Mouse (Mus musculus) Muller cell, postnatal 12 days (primary cell): ENCODE results near the gene Il1f9.
"Not testable (repeated sequence)": the region's sequence is repeated elsewhere in the genome, so short reads cannot be mapped to it uniquely, and the experiment has no call there.

ENCODE experiments used
- DNase-seq: peaks from one replicate; pipeline ENCODE4 v3.0.0-alpha.2; 2015; ENCODE audit errors: inconsistent ontology term

Gene Il1f9

GRCm38 (mm10) chr2:24186176-24186575 is at the start of gene Il1f9:
Gene Il1f9, plus strand, starts transcription at chr2:24186476.
- no peak for DNase-seq

DNA sequence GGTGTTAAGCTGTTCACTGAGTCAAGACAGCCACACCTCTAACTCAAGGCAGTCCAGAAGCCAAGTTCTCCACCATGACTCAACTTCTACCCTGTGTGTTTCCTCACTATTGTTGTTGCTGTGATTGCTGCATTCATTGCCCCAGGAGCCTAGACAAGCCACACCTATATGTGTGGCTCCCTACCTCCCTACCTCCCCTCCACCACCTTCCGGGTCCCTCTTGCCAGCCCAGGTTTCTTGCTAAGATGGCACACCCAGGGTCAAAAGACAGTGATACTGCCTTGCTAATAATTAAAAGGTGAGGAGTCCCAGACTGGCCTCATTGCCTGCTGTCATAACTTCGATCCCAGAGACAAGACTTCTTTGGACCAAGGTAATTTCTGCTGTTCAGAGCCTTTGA is 33.4 kb upstream of the Il1f9 start, which contains the start of gene Il1f8:
Il1f8 (plus strand) TSS at position 301 of the 400 bp plus-strand sequence.
- DNase-seq: no peak

DNA sequence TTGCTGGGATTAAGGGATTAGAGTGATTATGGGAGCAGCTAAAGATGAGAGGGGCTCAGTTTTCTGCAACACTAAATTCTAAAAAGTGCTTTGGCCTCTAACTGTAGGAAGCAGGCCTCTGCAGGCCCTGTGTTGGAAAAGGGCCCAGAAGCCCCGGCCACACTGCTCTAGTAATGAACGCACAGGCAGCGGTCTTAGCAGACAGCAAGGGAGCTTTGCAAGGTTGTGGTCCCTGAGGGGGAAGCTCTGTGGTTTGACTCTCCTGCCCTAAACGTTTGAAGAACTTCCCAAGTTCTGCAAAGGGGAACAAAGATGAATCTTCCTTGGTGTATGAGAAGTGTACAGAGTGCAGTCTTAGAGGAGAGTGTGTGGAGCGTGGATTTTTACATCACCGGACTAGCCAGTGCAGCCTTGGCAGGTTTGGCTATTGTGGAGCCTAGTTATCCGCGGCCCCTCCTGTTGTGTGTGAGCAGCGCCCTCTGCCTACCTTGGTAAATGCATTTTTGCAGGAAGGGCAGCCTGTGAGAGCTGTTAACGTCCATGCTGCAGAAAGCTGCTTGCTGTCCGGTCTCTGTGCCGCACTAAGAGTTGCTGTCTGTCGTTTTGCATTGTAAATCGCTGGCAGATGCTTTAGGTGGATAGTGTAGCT is 4.5 kb upstream of the Il1f9 start:
- peak; percentile 34 for DNase-seq

DNA sequence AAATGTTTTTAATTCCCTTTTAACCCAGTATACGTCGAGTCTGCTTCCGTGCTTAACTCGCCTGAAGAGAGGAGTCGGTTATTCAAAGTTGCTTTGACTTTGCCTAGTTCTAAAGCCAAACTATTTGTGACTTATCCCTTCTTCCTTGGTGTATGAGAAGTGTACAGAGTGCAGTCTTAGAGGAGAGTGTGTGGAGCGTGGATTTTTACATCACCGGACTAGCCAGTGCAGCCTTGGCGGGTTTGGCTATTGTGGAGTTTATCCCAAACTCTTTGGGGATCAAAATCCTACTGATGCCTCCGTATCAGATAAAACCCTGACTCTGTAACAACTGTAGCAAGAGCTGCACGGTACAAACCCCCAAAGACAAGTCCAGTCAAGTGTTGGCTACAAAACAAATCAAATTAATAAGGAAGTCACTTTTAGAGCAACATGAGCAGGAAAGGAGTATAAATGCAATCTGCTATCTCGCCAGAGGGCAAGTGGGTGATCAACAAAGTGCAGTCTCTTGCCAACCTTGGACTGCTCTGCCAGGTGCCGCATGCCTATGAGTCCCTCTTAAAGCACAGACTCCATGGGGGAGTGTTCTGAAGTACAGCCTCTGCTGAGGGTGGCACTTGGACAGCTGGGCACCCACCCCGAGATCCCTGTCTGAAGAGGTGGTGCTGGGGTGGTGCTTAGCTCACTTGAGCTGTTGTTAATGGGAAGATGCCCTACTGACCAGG is 3.7 kb upstream of the Il1f9 start:
- DNase-seq: not testable (repeated sequence)

GRCm38 (mm10) chr2:24184092-24184491 is 2.2 kb upstream of the Il1f9 start:
- not testable (repeated sequence) for DNase-seq

GRCm38 (mm10) chr2:24187585-24187984 is 1.3 kb downstream of the Il1f9 start:
- DNase-seq: no peak

DNA sequence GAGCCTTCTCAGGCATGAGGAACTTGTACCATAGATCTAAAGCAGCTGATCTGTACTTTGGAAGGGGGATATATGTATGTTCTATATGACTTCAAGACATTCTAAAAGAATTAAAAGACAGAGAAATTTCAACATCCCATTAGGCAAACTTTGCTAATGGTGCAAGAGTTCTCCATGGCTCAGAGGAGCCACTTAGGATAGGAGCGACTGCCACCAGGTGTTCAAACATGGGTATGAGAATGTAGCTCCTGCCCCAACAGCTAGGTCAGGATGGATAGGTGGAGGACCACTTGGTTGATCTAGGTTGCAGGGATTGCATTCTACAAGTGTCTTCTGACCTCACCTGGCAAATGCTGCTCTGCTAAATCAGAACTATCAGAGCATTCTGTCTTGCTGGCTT is 1.9 kb downstream of the Il1f9 start:
- DNase-seq: no peak

DNA sequence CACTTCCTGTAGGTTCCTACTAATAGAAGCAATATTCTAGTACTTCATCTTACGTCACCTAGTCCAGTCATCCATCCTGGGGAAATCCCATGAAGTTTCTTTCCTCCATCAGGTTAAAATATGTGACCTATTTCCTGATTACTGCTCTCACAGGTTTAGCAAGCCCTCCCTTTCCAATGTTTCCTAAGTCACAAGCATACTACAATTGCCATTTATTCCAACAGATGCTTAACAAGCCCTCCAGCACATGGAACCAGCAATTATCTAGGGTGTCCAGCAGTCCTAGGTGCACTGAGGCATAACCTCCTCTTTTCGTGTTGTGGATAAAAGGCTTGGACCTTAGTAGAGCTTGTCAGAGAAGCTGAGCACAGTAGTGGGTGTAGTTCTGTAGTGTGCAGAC is 28.8 kb downstream of the Il1f9 start, which contains the start of gene Il1f6:
Il1f6 (plus strand) TSS at position 301 of the 400 bp plus-strand sequence.
- DNase-seq: no peak

DNA sequence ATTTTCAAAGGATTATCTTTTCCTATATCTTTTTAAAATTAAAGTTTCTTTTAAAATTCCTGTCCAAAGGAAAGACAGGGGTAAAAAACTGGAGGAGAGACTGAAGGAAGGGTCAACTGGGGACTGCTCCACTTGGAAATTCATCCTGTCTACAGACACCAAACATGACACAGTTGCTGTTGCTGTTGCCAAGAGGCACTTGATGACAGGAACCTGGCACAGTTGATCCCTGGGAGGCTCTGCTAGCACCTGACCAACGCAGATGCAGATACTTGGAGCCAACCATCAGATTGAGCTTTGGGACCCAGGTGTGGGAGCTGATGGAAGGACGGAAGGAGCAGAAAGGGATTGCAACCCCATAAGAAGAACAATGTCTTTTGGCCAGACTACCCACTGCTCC is 40.9 kb downstream of the Il1f9 start:
- no peak for DNase-seq
